13 mouse cellular contexts compared by ENCODE assay signal in the genomic region with DNA sequence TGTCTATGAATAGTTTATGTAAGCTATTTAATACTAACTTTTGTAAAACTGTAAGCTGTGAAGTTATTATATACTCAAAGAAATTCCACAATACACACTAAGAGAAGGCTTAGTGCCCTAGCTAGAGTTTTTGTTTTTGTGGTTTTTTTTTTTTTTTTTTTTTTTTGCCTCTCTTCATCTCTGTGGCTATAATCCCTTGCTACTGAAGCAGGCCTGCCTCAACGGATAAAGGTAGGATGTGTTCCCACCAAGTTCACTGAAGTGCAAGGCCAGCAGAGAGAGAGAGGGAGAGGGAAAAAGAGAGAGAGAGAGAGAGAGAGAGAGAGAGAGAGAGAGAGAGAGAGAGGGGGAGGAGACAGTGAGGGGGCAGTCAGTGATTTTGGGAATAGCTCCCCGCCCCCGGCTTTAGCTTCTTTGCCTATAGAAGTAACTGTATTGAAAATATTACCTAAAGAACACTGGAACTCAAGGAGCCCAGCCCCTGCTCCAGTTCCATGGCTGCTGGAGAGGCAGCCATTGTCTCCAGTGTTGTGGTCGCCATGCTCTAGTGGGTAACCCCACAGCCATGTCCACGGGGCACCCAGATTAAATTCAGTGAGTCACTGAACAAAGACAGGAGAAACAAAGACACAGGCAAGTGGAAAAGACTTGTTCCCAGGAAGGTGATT. TPM values are rescaled to one million over a fixed set of nuclear protein-coding genes. Genes with fewer than 3 reads are reported as not detected.
DNase-seq lines count a peak whose midpoint lies in the region; ATAC-seq and TF ChIP-seq lines count a peak whose summit lies in the region.
"Had no signal": no experiment of that assay in that cellular context is flagged by ENCODE, and none has a peak within 500 bp of the region (broad histone marks: within the 10 kb centered on the region; RNA-seq: fewer than 3 reads in every experiment).

No protein-coding gene starts in this region.

- H3K27ac ChIP-seq in kidney, embryonic 15.5 days = no peak overlapping the region
- H3K27ac ChIP-seq in CH12.LX (ENCODE audit: insufficient read depth, low read depth) = peak overlapping the region; percentile 11; the same call in 1 of the 2 replicates
- H3K27ac ChIP-seq in forebrain, embryonic 13.5 days = no peak overlapping the region
- H3K27ac ChIP-seq in midbrain, embryonic 14.5 days (replicated peaks; ENCODE audit: low read depth, low read length) = 0 out of 2 replicates have a peak overlapping the region, but pooled peaks have one; percentile 49
- H3K27ac ChIP-seq: embryonic facial prominence, embryonic 13.5 days; limb, embryonic 15.5 days had no signal

- TF ChIP-seq EP300 in CH12.LX (IDR thresholded peaks at IDR 0.05; ENCODE audit: low read length) = no peak

- no peak for TF ChIP-seq POLR2A in CH12.LX (IDR thresholded peaks at IDR 0.05; ENCODE audit: low read depth, low read length)

- H3K4me2 ChIP-seq in kidney, embryonic 15.5 days = peak overlapping the region; percentile 13; the same call in 1 of the 2 replicates
- H3K4me2 ChIP-seq in CH12.LX (ENCODE audit: insufficient read depth, low read depth, poor library complexity, severe bottlenecking) = peak overlapping the region; percentile 98
- H3K4me2 ChIP-seq in forebrain, embryonic 13.5 days = no peak overlapping the region
- peak overlapping the region; percentile 3; the same call in 1 of the 2 replicates for H3K4me2 ChIP-seq in midbrain, embryonic 14.5 days (ENCODE audit: low read length)
- H3K4me2 ChIP-seq: embryonic facial prominence, embryonic 13.5 days; heart, embryonic 12.5 days; limb, embryonic 15.5 days had no signal

- peak; percentile 88 for ATAC-seq in kidney, embryonic 15.5 days (replicated peaks; ENCODE audit: low FRiP score)
- peak; percentile 58 for ATAC-seq in forebrain, embryonic 13.5 days
- peak; percentile 36; the same call in 1 of the 2 replicates for ATAC-seq in midbrain, embryonic 14.5 days (ENCODE audit: low FRiP score, low TSS enrichment)
- no peak for ATAC-seq in megakaryocyte, adult 5-6 weeks (ENCODE audit: poor library complexity, severe bottlenecking)

- dilution Hi-C loops in CH12.LX (cut with MboI; ENCODE audit: extremely low pct_ligation_motif_present, extremely low pct_unique_long_range_greater_than_20kb, low sequenced_read_pairs) = no loop called here

- H3K79me2 ChIP-seq in CH12.LX (replicated peaks; ENCODE audit: control insufficient read depth, extremely low read depth, insufficient read depth, poor library complexity, severe bottlenecking) = 0 out of 2 replicates have a peak, but pooled peaks cover 1% of the 10 kb centered on the region

- H3K4me1 ChIP-seq in kidney, embryonic 15.5 days = peaks cover 23% of the 10 kb centered on the region
- H3K4me1 ChIP-seq in CH12.LX (ENCODE audit: control insufficient read depth in 1 of 2, insufficient read depth in 2 of 2) = peaks cover 12 to 57% of the 10 kb centered on the region in 2 experiments
- peaks cover 29% of the 10 kb centered on the region for H3K4me1 ChIP-seq in forebrain, embryonic 13.5 days
- H3K4me1 ChIP-seq in midbrain, embryonic 14.5 days (ENCODE audit: control insufficient read depth, insufficient read depth, low read length) = peaks cover 25% of the 10 kb centered on the region
- H3K4me1 ChIP-seq: embryonic facial prominence, embryonic 13.5 days; heart, embryonic 12.5 days; limb, embryonic 15.5 days had no signal

- TF ChIP-seq RAD21 in CH12.LX (IDR thresholded peaks at IDR 0.05; ENCODE audit: low read depth, low read length) = no peak

- no peak for DNase-seq in kidney, adult 9 months
- no peak for DNase-seq in CH12.LX (ENCODE audit: extremely low read depth)
- peak; percentile 28 for DNase-seq in midbrain, embryonic 14.5 days
- no peak for DNase-seq in layer of hippocampus, adult 8-10 months (ENCODE audit: low spot score in 2 of 2)
- no peak for DNase-seq in urinary bladder, adult 18-20 months (ENCODE audit: low spot score in 2 of 2)
- DNase-seq: lung, postnatal 10 days; thymus, postnatal 25 days had no signal

- no peaks in the 10 kb centered on the region for H3K27me3 ChIP-seq in kidney, embryonic 15.5 days
- H3K27me3 ChIP-seq in CH12.LX (replicated peaks) = no peaks in the 10 kb centered on the region
- H3K27me3 ChIP-seq in forebrain, embryonic 13.5 days = no peaks in the 10 kb centered on the region
- no peaks in the 10 kb centered on the region for H3K27me3 ChIP-seq in midbrain, embryonic 14.5 days (ENCODE audit: control insufficient read depth, insufficient read depth, low read length)
- H3K27me3 ChIP-seq: embryonic facial prominence, embryonic 13.5 days; heart, embryonic 12.5 days; limb, embryonic 15.5 days had no signal

- in situ Hi-C loops in CH12.LX (cut with MboI; ENCODE audit: low pct_ligation_motif_present, low pct_unique_long_range_greater_than_20kb, low sequenced_read_pairs) = loop anchor here (25.0 kb wide), 1 partner anchor 222 kb away; no protein-coding TSS in a partner anchor

- no peaks in the 10 kb centered on the region for H3K9me3 ChIP-seq in kidney, embryonic 15.5 days (replicated peaks)
- H3K9me3 ChIP-seq in CH12.LX (replicated peaks; ENCODE audit: low read length) = no peaks in the 10 kb centered on the region
- no peaks in the 10 kb centered on the region for H3K9me3 ChIP-seq in forebrain, embryonic 13.5 days (replicated peaks)
- no peaks in the 10 kb centered on the region for H3K9me3 ChIP-seq in midbrain, embryonic 14.5 days (ENCODE audit: control insufficient read depth, low read length)
- H3K9me3 ChIP-seq: embryonic facial prominence, embryonic 13.5 days; heart, embryonic 12.5 days; limb, embryonic 15.5 days had no signal

- WGBS in kidney, embryonic 15.5 days = 45% methylated on average over 5 of the region's 5 CpGs
- 24% methylated on average over 5 of the region's 5 CpGs for WGBS in forebrain, embryonic 13.5 days
- WGBS in midbrain, embryonic 14.5 days = 14% methylated on average over 5 of the region's 5 CpGs

- H3K9ac ChIP-seq in kidney, embryonic 15.5 days = no peak overlapping the region
- peak overlapping the region; percentile 40; the same call in 1 of the 2 replicates for H3K9ac ChIP-seq in CH12.LX (ENCODE audit: insufficient read depth, low read depth)
- no peak overlapping the region for H3K9ac ChIP-seq in forebrain, embryonic 13.5 days
- H3K9ac ChIP-seq in midbrain, embryonic 14.5 days (replicated peaks; ENCODE audit: low read length) = no peak overlapping the region
- H3K9ac ChIP-seq: embryonic facial prominence, embryonic 13.5 days; heart, embryonic 12.5 days; limb, embryonic 15.5 days had no signal

- H3K36me3 ChIP-seq in kidney, embryonic 15.5 days = no peaks in the 10 kb centered on the region
- no peaks in the 10 kb centered on the region for H3K36me3 ChIP-seq in CH12.LX (replicated peaks in 1 of 2; ENCODE audit: control insufficient read depth in 1 of 2, insufficient read depth in 1 of 2, low read length in 1 of 2)
- no peaks in the 10 kb centered on the region for H3K36me3 ChIP-seq in forebrain, embryonic 13.5 days (ENCODE audit: poor library complexity, severe bottlenecking)
- H3K36me3 ChIP-seq in midbrain, embryonic 14.5 days (ENCODE audit: control insufficient read depth, insufficient read depth, low read length) = no peaks in the 10 kb centered on the region
- H3K36me3 ChIP-seq: embryonic facial prominence, embryonic 13.5 days; heart, embryonic 12.5 days; limb, embryonic 15.5 days had no signal

- H3K4me3 ChIP-seq in kidney, embryonic 15.5 days (replicated peaks) = no peak overlapping the region
- no peak overlapping the region for H3K4me3 ChIP-seq in CH12.LX (replicated peaks in 1 of 3; ENCODE audit: low read depth in 2 of 3, low read length in 2 of 3, poor library complexity in 1 of 3)
- H3K4me3 ChIP-seq in forebrain, embryonic 13.5 days = no peak overlapping the region
- H3K4me3 ChIP-seq in midbrain, embryonic 14.5 days (replicated peaks; ENCODE audit: low read depth, low read length) = no peak overlapping the region
- H3K4me3 ChIP-seq: embryonic facial prominence, embryonic 13.5 days; heart, embryonic 12.5 days; limb, embryonic 15.5 days had no signal

- TF ChIP-seq CTCF in CH12.LX (conservative IDR thresholded peaks at IDR 0.05 in 1 of 2, IDR thresholded peaks at IDR 0.05 in 1 of 2; ENCODE audit: low read depth in 2 of 2, low read length in 2 of 2) = no peak

TF ChIP-seq in CH12.LX, 34 proteins besides CTCF, POLR2A, EP300 and RAD21:
- TF ChIP-seq POLR2AphosphoS2 (IDR thresholded peaks at IDR 0.05; ENCODE audit: low read depth, low read length) (no peak), MAZ (IDR thresholded peaks at IDR 0.05; ENCODE audit: low read depth, low read length) (no peak), SMC3 (IDR thresholded peaks at IDR 0.05; ENCODE audit: low read depth, low read length) (no peak), ZNF384 (IDR thresholded peaks at IDR 0.05; ENCODE audit: low read depth, low read length) (peak; percentile 76), JUND (conservative IDR thresholded peaks at IDR 0.05; ENCODE audit: low read depth, low read length) (no peak), RCOR1 (conservative IDR thresholded peaks at IDR 0.05; ENCODE audit: low read depth, low read length) (no peak), TCF12 (IDR thresholded peaks at IDR 0.05; ENCODE audit: low read depth, low read length) (no peak), ZMIZ1 (IDR thresholded peaks at IDR 0.05; ENCODE audit: low read depth, low read length) (no peak), CHD1 (IDR thresholded peaks at IDR 0.05; ENCODE audit: low read depth, low read length) (no peak)
TF ChIP-seq in CH12.LX: peak in this region for 1.

RNA-seq across cellular contexts. Expression of a gene that starts 4.5 kb away (rescaled TPM):
- polyA plus RNA-seq in kidney, embryonic 15.5 days (2015; fragmentation: Nextera tagmentation; extraction: Ambion mirVana) = 3.6 and 4.0 TPM in 2 replicates
- total RNA-seq in CH12.LX (2012; rRNA removed) = 4.5 and 6.4 TPM in 2 replicates
- 4.5 and 5.5 TPM in 2 replicates for total RNA-seq in CH12.LX (2014; rRNA removed)
- 9.7 and 12.9 TPM in 2 replicates for polyA plus RNA-seq in CH12.LX (2012; ENCODE audit: insufficient read length, low read depth)
- polyA plus RNA-seq in forebrain, embryonic 13.5 days (2015; fragmentation: Nextera tagmentation; extraction: Ambion mirVana) = 4.4 and 4.9 TPM in 2 replicates
- 3.8 and 6.1 TPM in 2 replicates for polyA plus RNA-seq in midbrain, embryonic 14.5 days (2014; fragmentation: Nextera tagmentation; extraction: Ambion mirVana)
- 0.22 TPM in 1 of 2 replicates, not detected in the other for total RNA-seq in megakaryocyte, adult 5-6 weeks (2015)
- total RNA-seq in megakaryocyte, adult 5-6 weeks (2017) = 0.08 and 0.22 TPM in 2 replicates
- 10 to 100 TPM in 2 of 4 experiments, 1 to 10 TPM in 2; 4.7 to 19.5 (median 11.5) TPM for total RNA-seq in layer of hippocampus, adult 8-10 months (2022)

Comparison
In these comparisons a context has a peak if more than half of its experiments do, and no peak if none do; other contexts are left out.
1. H3K27ac ChIP-seq: peak in CH12.LX (single experiment) and midbrain, embryonic 14.5 days (single experiment); none in kidney, embryonic 15.5 days (single experiment) and forebrain, embryonic 13.5 days (single experiment).